Mouse (Mus musculus): Measurements from ENCODE around the gene Ptgis.

Ptgis gene

DNA sequence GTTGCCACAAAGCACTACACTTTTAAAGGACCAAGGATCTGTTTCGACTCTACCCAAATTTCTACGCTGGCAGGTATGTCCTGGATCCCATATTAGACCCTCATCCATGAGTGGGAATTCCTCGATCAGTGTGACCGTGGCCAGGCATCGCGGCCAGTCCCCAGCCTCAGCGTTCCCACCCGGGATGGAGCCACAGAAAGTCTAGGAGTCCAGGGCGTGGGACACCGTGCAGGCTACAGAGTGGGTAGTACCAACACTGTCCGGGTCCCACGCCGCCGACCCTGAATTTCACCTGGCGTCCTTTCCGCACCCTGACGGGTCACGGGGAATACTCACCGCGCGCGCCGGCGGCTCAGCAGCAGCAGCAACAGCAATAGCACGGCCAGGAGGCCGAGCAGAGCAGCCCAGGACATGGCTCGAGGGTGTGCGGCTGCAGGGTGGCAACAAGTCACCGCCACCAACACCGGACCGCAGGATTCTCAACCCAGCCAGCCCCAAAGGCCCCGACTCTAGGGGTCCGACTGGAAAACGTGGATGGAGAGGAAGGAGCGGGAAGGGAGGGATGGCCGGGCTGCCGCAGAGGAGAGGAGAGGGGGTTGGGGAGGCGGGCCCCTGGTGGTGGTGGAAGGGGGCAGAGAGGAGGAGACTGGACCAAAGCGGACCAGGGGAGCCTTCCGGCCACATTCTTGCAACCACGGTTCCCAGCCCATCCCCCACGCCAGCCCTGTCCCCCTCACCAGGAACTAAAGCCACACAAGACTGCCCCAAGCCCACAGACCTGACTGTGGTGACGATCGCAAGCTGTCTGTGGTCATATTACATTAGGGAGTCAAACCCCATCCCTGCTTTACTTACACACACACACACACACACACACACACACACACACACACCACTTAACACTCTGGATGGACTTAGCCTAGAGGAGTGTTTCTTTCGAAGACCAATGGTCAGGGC is at the start of gene Ptgis:
Gene Ptgis (minus strand): TSS at position 597 of the 957 bp plus-strand sequence.
- DNase-seq (ENCODE audit: extremely low spot score) = peak; percentile 82

DNA sequence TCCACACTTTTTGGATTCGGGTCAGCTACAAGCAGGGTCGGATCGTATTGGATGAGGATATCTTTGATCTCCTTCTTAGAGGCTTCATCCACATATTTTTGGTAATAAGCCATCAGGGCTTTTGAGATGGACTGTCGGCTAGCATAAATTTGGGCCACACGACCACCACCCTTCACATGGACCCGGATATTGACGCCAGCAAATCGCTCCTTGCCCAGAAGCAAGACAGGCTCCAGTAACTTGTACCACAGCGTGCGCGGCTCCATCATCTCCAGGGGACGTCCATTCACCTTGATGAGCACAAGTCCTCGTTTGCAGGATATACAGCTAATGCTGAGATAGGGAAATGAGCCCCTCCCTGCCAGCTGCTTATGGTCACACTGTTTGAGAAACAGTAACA is 41.1 kb upstream of the Ptgis start:
- no peak for DNase-seq (ENCODE audit: extremely low spot score)

DNA sequence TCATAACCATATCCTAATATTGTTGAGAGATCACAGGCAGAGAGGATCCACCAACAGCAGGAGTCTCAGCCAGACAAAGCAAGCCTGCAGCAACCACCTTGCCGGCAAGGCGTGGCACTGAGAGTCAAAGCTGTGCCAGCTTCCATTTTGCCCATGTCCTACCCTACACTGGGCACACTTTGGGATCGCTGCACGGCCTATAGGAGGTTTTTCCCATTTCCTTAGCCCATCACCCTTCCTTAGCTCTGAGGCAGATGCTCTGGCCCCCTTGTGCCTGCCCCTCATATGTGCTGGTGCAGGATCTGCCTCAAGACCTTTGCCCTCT is 40.5 kb upstream of the Ptgis start:
- DNase-seq (ENCODE audit: extremely low spot score) = no peak

DNA sequence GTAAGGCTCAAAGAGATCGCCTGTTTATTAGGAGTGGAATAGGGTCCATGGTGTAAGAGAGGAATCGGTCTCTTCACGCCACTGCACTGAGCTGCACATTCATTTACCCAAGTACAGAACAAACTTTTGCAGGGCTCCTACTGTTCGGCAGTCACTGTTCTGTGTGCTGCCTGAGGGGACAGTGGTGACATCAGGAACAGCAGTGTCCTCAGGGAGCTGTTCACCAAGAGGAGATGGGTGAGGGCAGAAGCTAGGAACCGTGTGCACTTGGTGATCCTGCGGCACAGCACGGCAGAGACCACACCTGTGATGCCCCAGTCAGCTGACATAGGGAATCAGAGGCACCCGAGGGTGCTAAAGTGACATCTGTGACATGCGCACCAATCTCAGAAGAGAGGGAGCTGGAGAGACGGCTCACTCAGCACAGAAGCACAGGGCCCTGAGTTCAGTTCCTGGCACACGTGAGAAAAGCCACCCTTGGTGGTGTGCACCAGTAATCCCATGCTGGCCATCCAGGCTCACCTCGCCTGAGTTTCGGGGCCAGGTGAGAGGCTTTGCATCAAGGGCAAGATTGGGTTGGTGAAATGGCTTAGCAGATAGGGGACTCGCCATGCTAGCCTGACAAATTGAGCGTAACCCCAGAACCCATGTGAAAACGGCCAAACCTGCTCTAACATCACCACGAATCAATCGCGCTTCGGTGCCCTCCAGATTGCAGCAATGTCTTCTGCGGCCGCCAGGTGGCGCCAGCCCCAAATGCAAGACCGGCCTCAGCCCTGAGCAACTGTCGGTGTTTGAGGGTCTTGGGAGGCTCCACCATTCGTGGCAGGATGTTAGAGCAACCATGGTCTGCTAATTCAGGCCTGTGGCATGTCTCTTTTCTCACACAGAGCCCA is 39.9 kb upstream of the Ptgis start:
- peak; percentile 82 for DNase-seq (ENCODE audit: extremely low spot score)

DNA sequence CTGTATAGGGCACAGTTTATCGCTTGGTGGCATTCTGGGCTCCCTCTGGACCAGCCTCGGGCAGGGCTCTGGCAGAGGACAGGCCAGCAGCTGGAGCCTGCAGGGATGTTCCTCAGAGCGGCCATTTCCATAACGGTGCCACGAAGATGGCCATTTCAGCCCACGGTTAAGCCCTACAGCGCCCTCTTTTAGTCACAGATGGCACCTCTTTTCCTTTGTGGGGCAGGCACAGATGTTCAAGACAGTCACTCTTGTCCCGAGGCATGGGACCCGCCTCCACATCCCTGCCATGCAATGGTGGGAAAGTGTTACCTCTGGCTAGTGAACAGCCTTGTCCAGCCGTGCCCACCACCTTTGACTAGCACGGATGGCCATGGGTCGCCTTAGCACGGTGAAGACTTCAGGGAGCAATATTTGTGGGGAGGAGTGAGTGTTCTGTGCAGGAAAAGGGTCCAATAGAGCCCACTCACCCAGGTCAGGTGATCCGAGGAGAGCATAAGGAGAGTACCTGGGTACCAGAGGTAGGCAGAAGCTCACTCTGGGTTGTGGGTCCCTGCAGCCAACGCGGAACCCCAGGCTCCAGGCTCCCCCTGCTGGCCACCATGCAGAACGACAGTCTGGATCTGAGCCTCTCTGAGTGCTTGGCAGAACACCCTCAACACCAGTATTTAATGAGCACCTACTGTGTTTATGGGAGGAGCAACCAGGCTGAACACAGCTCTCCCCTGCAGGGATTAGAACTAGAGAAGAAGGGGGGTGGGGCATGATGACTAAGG is 38.5 kb upstream of the Ptgis start:
- peak; percentile 57 for DNase-seq (ENCODE audit: extremely low spot score)

DNA sequence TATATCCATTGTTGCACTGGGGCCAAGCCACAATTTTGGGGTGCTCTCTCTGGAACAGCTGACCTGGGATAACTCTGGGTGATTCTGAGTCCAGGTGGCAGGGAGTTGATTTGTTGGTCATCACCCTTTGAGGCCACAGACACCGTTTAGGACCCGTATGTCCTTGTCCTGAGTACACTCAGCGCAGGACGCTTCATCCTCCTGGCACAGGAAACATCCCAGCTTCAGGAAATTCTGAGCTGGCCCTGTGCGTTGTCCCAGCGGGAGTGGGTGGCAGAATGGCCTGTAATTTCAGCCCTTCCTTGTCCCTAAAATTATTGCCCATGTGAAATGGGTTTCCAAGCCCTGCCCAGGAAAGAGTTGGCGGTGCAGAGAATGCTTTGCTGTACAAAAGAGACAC is 37.6 kb upstream of the Ptgis start:
- no peak for DNase-seq (ENCODE audit: extremely low spot score)

DNA sequence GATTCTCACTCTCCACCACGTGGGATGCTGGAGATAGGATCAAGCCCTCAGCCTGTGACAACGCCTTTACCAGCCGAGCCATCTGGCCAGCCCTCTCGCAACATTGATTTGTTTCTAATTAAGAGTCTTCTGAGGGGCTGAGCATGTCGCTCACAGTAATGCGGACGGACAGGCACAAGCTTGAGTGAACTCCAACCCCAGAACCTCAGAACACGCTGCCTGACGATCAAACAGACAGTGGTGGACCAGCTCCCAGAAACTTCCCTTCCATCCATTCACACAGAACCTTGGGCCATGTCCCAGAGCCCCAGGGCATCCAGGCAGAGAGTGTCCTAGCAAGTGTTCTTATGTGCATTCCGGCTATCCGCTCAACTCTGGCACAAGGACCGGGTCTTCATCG is 36.6 kb upstream of the Ptgis start:
- no peak for DNase-seq (ENCODE audit: extremely low spot score)

DNA sequence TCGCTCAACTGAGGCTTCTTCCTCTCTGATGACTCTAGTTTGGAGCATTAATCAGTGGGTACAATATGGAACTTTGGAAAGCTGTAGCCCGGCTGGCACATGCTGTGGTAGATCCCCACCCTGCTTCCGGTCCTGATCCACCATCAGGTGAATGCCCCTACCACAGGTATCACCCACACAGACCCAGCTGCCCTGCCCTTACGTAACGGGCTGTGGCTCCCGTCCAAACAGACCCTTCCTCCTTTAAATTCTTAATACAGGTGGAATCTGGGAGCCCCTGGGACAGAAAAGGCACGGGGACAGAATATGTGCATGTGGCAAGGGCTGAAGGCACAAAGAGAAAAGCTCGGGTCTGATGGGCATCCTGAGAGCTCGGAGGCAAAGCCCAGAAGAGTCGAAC is 35.5 kb upstream of the Ptgis start:
- no peak for DNase-seq (ENCODE audit: extremely low spot score)

DNA sequence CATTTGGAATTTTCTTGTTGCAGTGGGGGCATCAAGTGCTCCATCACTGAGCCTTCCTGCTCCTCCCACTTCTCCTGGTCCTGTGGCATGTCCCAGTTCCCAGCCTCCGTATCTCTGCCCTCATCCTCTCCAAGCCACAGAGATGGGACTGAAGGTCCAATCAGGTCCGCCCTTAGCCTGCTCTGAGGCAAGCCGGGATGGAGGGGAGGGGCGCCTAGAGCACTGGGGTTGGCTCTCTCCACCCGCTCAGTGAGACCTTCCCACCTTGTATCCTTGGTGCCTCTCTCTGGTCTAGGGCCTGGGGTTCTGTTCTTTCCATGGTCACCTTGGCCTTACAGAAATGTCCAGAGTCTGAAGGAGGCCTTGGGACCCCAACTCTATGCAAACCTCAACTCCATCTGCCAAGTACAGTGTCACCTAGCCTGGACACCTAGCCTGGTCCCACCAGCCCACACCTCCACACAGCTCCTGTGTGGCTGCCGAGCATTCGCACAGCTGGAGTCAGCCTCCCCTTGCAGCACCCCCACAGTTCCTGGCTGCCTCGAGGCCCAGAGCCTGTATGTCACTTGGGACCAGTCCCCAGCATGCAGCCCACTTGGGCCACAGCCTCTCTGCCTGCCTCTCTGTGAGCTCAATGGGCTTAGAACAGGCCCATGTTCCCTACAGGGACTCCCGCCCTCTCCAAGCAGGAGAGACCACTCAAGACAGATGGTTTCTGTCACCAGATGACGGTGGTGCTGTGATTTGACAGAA is 34.5 kb upstream of the Ptgis start:
- no peak for DNase-seq (ENCODE audit: extremely low spot score)

DNA sequence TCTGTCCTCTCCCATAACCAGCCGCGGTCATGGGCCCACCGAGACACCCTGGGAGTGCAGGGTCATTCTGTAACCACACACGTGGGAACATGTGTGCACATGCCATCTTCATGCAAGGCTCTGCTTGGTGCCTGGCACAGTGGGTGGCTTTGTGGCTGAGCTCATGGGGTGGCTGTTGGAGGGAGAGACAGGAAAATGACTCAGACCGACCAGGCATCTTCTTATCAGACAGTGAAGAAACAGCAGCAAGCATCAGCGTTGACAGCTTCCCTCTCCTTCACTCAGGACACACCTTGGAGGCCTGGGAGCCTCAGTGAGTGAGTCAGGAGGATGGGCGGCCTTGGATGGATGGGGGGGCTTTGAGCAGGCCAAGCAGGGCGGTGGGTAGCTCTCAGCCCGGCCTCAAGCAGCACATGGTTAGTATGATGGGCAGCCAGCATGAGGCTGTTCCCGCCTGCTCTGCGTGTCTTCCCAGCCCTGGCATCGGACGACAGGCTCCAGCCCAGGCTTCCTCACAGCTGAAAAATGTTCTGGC is 32.9 kb upstream of the Ptgis start:
- DNase-seq (ENCODE audit: extremely low spot score) = no peak

DNA sequence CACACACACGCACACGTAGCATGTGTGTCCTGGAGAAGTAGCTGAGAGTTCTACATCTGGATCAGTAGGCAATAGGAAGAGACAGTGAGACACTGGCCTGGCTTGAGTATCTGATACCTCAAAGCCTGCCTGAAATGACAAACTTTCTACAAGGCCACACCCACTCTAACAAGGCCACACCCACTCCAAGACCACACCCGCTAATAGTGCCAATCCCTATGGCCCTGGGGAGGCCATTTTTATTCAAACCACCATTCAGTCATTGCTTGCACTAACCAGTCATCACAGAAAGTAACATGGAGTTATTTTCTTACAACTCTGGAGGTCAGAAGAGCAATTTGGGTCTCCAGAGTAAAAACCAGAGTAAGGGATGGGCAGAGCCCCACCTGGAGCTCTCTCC is 32.3 kb upstream of the Ptgis start:
- no peak for DNase-seq (ENCODE audit: extremely low spot score)

DNA sequence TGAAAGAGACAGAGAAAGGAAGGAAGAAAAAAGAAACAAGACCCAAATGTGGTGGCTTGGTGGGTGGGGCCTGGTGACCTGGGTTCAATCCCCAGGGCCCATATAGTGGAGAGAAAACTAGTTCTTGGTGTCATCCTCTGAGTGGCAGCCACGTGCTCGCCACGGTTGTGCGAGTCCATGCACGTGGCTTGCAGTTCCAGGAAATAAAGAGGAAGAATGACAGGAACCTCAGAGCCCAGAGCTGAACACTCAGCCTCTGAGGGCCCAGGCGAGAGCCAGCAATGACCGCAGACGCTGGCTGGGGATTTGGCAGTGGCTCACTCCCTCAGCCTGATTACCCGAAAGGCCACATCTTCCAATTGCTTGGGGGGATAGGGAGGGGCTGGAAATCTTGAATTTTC is 30.7 kb upstream of the Ptgis start:
- DNase-seq (ENCODE audit: extremely low spot score) = no peak

DNA sequence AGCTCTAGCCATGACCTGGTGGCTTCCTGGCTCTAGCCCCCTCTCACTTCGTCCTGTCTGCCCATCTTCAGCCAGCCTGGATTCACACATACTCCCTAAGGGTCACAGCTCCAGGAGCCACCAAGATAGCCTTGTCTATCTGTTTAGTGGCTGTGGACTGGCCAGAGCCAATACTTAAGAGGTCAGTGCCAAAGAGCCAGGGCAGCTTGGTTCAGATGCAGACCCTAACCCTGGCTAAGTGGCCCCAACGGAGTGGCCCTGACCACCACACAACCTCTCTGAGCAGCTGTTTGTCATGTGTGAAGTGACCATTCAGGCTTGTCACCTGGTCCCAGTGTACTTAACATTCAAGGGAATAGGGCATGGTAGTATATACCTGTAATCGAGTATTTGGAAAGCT is 30.1 kb upstream of the Ptgis start:
- DNase-seq (ENCODE audit: extremely low spot score) = no peak

DNA sequence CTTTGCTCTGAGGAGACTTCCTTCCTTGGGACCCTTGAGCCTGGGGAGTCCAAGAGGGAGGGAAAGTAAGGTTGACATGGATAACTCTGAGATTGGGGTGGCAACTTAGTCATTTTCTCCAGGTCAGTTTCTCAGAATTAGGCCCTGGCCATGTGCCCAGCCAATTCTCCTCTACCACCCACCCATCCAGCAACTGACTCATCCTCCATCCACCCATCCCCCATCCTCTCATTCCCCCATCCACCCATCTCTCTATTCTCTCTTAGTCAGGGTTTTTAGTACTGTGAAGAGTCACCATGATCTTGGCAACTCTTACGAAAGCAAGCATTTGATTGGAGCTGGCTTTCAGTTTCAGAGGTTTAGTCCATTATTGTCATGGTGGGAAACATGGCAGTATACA is 28.3 kb upstream of the Ptgis start:
- DNase-seq (ENCODE audit: extremely low spot score) = no peak

DNA sequence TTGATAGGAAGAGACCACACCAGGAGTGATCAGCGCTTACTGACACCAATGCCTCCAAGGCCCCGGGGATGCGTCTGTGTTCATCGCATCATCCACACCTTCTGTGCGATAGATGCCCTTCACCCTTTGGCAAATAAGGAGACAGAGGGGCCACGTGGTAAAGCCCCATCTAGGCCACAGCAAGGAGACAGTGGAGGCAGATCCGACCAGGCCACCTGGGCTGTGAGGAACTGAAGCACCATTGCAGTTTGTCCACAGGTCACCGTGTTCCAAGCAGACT is 27.9 kb upstream of the Ptgis start:
- DNase-seq (ENCODE audit: extremely low spot score) = no peak

DNA sequence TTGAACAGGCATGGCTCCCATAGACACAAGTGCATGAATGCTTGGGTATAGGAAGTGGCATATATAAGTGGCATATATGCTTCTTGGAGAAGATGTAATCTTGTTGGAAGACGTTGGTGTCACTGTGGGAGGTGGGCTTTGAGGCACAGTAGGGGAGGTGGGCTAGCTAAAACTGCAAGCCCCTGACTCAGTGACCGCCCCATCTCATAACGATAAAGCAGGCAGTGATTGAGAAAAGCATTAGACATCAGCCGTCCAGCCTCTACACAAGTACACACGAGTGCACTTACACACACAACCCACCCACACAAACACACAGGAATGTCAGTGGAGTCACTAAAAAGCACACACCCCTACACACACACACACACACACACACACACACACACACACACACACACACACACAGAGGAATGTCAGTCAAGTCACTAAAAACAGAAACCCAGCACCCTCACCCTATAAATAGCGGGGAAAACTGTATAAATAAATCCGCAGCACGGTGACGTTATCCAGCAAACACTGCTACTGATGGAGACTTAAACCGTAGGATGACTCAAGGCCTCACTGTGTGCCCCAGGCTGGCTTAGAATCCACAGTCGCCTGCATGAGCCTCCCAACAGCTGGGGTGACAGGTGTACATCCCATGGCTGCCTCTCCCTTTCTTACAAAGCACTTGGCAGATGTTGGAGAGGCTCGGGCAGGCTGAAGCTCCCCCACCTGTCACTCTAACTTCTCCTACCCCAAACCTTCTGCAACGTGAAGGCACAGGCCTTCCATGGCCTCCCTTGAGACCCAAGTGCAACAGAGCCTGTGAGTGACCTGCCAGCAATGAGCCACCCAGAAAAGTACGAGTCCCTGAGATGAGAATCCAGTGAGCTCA is 27.4 kb upstream of the Ptgis start:
- no peak for DNase-seq (ENCODE audit: extremely low spot score)

DNA sequence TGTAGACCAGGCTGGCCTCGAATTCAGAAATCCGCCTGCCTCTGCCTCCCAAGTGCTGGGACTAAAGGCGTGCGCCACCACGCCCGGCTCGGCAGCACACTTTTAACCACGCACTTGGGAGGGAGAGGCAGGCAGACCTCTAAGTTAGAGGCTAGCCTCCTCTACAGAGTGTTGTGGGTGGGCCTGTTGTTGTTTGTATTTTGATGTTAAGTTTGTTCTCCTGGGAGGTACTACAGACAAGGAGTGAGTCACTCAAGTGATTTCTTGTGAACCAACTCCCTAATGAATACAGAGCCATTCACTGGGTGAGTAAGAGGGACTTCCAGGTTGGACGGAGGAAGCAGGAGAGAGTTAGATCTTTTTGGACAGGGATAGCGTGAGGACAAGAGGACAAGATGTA is 25.8 kb upstream of the Ptgis start:
- no peak for DNase-seq (ENCODE audit: extremely low spot score)

DNA sequence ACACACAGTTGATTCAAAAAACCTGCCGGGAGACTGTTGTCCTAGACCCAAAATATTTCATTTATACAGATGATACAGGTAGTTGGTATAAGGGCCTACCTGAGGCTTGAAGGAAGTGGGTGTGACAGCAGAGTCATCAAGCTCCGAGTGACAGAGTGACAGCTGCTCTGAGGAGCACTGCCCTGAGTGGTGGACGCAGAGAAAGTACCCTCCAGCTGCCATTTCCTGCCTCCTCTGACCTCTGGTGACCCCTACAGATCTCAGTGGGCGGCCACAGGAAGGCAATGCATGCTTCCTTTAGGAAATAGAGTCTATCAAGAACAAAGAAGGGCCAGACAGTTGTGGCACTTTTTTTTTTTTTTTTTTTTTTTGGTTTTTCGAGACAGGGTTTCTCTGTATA is 25.4 kb upstream of the Ptgis start:
- no peak for DNase-seq (ENCODE audit: extremely low spot score)

DNA sequence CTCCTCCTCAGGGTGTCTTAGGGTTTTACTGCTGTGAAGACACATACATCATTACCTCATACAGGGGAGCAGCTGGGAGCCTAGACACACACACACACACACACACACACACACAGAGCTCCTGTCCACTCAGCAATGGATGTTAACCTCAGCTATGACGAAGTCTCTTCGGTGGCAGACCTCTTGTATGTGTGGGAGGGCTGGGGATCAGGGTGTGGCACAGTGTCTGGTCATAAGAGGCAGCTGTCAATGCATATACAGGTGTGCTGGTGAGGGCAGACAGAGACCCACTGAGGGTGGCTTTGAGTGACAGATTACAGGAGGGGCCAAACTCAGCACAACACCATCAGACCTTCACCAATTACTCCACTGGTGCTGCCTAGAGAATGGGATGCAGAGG is 24.6 kb upstream of the Ptgis start:
- no peak for DNase-seq (ENCODE audit: extremely low spot score)

DNA sequence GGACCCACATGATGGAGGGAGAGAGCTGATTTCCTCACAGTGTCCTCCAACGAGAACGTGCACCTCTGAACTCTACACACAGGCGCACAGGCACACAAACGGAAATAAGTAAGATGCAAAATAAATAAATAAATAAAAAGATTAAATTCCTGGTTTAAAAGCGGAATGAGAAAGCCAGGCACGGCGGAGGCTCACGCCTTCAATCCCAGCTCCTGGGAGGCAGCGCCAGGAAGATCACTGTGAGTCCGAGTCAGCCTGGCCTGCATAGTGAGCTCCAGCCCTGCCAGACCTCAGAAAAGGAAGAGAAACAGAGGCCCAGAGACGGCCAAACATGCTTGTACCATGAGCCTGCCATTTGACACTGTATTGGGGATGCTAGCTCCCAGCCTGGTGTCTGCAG is 23.5 kb upstream of the Ptgis start:
- DNase-seq (ENCODE audit: extremely low spot score) = no peak

All from embryo, embryonic 9.5 days (tissue).